Mouse (Mus musculus) telencephalon, adult 2 months (tissue): ENCODE measurements around the gene Zfp385a.
A peak's percentile ranks its signal among the peaks of the same experiment; 100 is the strongest.

Source experiments
- DNase-seq: peaks from one replicate; pipeline ENCODE4 v3.0.0-alpha.2; 2011; ENCODE audit warnings: low read depth, low spot score

The Zfp385a gene

DNA sequence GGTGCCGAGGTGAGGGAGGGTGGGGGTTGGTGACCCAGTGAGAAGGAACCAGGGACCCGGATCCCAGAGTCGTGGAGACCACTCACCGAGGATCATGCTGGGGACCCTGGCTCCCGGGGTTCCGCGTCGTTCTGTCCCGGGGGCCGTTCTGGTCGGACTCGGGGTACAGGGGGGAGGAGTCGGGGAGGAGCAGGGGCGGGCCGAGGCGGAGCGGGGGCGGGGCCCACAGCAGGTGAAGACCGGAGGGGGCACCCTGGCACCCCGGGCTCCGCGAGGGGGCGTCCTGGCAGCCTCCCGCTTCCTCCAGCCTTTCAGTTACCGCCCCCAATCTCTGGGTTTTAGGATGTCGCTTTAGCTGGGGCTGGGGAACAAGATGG lies at the start of gene Zfp385a:
Zfp385a (minus strand) TSS at position 133 of the 377 bp plus-strand sequence.
- DNase-seq = peak; percentile 71

DNA sequence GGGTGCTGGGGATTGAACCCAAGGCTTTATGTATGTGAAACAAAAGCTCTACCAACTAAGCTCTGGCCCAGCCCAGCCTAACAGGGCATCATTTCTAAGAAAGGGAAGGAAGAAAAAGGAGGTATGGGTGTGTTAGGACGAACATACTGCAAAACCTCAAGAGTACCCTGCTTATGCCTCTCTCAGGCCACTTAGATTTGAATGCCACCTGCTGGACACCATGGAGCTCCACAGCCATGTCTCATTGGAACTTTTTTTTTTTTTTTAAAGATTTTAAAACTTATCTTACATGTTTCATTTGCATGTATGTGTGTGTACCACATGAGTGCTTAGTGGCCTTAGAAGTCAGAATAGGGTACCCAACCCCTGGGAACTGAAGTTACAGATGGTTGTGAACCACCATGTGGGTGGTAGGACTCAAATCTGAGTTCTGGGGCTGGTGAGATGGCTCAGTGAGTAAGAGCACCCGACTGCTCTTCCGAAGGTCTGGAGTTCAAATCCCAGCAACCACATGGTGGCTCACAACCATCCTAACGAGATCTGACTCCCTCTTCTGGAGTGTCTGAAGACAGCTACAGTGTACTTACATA lies 48.8 kb upstream of the Zfp385a start:
- no peak for DNase-seq

GRCm38 (mm10) chr15:103383771-103384488 lies 44.0 kb upstream of the Zfp385a start:
- DNase-seq = no peak

DNA sequence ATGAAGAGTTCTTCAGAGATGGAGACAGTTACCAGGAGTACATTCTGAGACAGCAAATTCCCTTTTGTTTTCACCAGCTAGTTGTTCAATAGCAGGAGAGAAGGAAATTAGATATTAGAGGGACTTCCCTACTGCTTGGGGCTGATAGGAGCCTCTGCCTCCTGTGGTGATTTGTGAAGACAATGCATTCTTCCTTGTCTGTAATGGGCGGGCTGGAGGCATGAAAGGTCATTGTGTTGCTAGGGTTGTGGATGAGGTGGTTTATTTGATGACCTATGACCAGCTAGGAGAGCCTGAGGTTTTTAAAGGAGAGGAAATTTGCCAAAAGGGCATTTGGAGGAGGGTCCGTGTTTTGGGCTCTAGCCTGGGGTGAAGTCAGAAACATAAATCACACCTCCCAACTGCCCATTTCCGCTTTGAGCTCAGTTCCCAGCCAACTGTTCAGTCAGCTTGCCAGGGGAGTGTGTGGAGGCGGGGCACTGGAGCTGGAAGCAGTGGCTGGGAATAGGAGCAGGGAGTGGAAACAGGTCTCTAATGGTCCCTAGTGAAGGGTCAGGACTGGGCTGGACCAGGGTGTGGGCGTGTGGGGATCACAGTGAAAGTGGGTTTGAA lies 43.0 kb upstream of the Zfp385a start:
- DNase-seq = no peak

DNA sequence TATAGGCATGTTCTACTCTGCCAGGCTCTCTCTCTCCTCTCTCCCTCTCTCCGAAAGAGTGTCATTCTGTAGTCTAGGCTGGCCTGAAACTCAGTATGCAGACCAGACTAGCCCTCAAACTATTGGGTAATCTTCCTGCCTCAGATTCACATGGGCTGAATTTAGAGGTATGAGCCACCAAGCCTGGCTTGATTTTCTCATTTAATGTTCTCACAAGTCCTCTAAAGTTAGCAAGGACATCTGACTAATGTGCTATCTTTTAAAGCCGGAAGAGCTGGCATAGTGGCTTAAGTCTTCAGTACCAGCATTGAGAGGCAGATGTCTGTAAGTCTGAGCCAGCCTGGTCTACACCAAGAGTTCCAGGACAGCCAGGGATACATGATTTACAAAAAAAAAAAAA lies 42.2 kb upstream of the Zfp385a start:
- DNase-seq = no peak

DNA sequence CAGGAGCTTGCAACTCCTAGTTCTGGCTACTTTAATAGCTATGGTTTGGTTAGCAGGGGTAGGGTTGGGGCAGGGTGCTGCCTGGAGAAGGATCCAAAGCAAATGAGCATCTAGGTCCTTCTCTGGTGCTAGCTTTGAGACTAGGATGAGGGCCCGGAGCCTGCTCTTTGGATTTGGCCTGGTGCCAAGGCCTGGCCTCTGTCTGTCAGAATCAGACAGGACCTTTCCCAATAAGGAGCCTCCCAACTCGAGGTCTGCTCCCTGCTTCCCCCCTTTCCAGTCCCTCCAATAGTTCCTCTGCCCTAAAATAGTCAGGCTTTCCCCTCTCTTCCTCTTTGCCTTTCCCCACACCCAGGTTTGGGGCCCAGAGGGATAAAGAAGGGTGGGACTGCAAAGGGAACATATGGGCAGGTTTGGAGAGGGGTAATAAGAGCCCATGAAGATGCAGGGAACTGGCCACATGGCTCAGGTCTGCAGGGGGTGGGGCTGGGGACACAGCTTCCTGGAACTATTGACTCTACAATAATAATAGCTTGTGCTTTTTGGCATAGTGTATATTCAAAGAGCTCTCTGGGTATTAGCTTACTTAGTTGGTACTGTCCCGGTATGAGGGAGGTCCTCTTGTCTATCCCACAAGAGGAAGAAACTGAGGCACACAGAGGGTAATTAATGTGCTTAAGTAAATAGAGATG lies 38.9 kb upstream of the Zfp385a start:
- DNase-seq = no peak

DNA sequence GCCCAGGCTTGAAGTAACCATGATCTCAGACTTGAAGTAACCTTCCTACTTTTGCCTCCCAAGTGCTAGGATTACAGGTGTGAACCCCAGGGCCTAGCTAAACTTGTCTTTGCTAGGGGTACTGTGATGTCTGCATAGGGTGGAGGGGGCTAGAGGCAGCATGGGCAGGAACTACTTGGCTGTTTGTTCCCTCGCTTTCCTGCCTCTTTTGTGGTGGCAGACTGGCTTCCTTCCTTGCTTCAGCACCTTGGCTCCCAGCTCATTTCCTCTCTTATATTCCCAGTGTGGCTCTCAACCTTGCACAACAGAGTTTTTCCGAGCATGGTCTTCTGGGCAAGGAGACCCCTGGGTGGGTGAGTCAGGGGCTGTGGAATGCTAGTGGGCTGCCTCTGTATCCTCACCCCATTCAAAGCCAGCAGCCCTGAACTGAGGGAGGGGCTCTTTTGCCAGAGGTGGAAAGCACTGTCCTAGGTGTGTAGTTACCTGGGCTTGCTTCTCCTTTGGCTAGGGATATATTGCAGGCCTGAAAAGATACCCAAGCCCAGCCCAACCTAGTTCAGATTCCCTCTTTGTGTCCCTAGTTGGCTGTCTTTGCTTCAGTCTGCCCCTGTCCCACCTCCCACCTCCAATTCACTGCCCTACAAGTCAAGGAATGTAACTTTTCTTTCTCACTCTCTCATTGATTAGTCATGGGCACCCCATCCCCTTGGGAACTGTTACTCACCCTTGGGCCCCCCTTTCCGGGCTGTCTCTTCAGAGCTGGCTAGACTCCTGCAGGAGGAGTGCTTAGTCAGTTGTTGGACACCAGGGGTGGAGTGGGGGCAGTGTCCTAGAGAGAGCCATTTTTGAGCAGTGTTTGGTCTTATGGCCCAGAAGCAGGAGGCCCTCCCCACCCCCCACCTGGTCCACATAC lies 38.1 kb upstream of the Zfp385a start:
- no peak for DNase-seq

DNA sequence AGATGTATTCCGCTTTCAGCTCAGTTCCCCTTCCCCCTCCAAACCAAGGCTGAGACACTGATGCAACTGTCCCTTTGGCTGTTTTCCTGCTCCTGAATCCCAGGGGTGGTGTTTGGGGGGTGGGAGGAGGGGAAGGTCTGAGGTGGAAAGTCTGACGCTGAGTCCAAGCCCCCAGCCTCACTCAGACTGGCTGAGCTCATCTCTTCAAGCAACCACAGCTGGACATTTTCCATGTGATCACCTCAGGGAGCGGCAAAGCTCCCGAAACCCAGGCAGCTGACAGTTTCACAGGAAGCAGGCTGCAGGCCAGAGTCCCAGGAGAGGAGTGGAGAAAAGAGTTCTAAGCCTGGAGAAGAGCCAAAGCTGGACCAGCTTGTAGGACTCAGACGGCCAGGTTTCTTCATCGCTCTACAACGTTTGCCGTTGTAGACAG lies 37.0 kb upstream of the Zfp385a start:
- DNase-seq = no peak

GRCm38 (mm10) chr15:103375112-103375800 lies 35.4 kb upstream of the Zfp385a start:
- no peak for DNase-seq

DNA sequence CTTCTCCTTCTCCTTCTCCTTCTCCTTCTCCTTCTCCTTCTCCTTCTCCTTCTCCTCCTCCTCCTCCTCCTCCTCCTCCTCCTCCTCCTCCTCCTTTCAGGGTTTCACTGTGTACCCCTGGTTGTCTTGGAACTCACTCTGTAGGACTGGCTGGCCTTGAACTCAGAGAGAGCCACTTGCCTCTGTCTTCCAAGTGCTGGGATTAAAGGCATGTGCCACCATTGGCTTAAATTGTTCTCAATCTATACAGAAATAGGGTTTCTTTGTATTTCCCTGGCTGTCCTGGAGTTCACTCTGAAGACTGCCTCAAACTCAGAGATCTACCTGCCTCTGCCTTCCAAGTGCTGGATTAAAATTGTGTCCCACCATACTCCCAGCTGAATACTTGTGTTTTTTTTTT lies 32.6 kb upstream of the Zfp385a start:
- no peak for DNase-seq

GRCm38 (mm10) chr15:103371741-103372140 lies 31.8 kb upstream of the Zfp385a start:
- no peak for DNase-seq

- no peak for DNase-seq
These were observed 31.3 kb upstream of the Zfp385a start for GRCm38 (mm10) chr15:103371208-103371607.

GRCm38 (mm10) chr15:103370462-103370861 lies 30.6 kb upstream of the Zfp385a start:
- no peak for DNase-seq

- DNase-seq = peak; percentile 54
These were observed 29.2 kb upstream of the Zfp385a start for GRCm38 (mm10) chr15:103369123-103369522.

DNA sequence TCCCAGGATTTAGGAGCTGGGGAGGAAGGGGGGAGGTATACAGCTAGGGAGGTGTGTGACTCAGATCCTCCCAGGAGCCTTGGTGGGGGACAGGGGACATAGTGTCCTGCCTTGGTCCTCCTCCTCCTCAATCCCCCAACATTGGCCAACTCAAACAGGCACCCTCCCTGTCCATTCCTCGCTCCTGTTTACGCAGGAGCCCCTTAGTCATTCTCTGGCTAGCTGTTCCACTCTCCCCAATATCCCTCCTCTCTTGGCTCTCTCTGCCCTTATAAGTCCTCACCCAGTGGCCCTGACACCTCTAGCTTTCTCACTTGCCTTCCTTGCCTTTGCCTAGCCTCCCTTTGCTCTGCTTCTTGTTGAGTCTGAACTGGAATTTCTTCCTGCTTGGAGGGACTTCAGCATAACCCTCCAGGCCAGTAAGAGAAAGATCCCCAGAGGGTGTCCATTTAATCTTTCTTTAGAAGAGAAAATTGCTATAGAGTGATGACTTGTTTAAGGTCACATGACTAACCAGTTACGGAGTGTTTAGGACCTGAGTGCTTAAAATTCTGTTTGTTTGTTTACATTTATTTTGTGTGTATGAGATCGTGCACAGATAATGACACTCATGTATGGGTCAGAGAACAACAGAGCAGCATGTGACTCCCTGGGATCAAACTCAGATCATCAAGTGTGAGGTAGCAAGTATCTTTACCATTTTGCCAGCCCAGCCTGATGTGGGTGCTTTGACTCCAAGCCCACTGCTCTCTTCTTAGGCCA lies 28.5 kb upstream of the Zfp385a start:
- no peak for DNase-seq

GRCm38 (mm10) chr15:103366376-103367149 lies 26.7 kb upstream of the Zfp385a start, which contains the start of gene Itga5:
Itga5 (minus strand) TSS chr15:103366763.
- no peak for DNase-seq

DNA sequence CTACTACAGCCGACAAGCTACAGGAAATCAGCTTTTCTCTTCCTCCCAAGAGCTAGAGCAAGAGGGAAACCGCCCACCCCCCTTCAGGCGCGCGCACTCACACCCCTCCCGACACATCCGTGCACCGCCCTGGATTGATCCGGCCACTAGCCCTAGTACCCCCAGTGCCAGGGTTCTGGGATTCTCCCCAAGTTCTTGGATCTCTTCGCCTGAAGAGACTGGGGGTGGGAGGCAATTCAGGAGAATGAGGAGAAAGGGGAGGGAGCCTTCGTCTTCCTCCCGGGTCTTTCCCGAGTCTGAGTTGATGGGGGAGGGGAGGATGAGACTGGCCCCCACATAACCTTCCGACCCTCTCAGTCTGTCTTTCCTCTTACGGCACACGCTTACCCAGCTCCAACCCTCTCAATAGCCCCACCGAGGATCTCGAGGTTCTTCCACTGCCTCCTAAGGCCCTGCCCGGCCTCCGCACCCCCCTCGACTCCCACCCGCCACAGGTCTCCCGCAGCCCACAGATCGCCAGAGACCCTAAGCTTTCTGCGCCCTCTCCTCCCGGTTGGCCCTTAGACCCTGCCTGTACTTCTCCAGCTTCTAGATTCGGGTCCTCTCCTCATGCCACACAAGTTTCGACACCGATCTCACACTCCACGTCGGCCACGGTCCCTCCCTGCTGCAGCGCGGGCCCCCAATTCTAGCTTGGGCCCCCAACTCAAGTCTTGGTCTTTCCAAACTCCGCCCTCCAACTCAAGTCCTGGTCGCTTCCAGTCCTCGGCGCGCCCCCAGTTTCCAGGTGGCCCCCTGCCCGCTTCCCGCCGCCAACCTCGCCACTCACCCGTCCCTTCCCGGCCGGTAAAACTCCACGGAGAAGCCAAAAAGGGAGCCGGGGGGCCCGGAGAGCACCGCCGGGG lies 25.8 kb upstream of the Zfp385a start:
- DNase-seq = no peak

- no peak for DNase-seq
These were observed 24.9 kb upstream of the Zfp385a start for GRCm38 (mm10) chr15:103364761-103365160.
